Mouse (Mus musculus) embryonic facial prominence, embryonic 14.5 days (tissue): ENCODE measurements around the gene Myo1c. TPM values are rescaled to one million over a fixed set of nuclear protein-coding genes. Genes with fewer than 3 reads are reported as not detected.

Experiments used
- ATAC-seq: fragments of 200-750 bp; cut with Nextera tagmentation; 2 replicates; pipeline ENCODE4 v1.8.0; 2017; ENCODE audit warnings: low read depth, moderate number of reproducible peaks, moderate TSS enrichment
- DNase-seq: peaks from one replicate; pipeline ENCODE4 v3.0.0-alpha.2; 2015; ENCODE audit warnings: low spot score
- H3K27ac ChIP-seq: fragments of 300-500 bp; sonication (generic); replicated peaks from 2 replicates; pipeline ENCODE4 v1.5.1; 2014; ENCODE audit warnings: low read depth, mild to moderate bottlenecking, low read length, moderate library complexity
- H3K27me3 ChIP-seq: fragments of 300-500 bp; sonication (generic); replicated peaks from 2 replicates; pipeline ENCODE4 v1.6.1; 2014; ENCODE audit warnings: low read length; ENCODE audit not compliant: control insufficient read depth, insufficient read depth
- H3K36me3 ChIP-seq: fragments of 300-500 bp; sonication (generic); 2 replicates; pipeline ENCODE4 v1.6.1; 2014; ENCODE audit warnings: low read length, mixed read lengths; ENCODE audit not compliant: control insufficient read depth, insufficient read depth
- H3K4me1 ChIP-seq: fragments of 300-500 bp; sonication (generic); 2 replicates; pipeline ENCODE4 v1.6.1; 2014; ENCODE audit warnings: antibody characterized with exemption, low read length; ENCODE audit not compliant: control insufficient read depth, insufficient read depth
- H3K4me2 ChIP-seq: fragments of 300-500 bp; sonication (generic); 2 replicates; pipeline ENCODE4 v1.6.1; 2014; ENCODE audit warnings: low read depth, mild to moderate bottlenecking, low read length, moderate library complexity, mixed read lengths
- H3K4me3 ChIP-seq: fragments of 300-500 bp; sonication (generic); 2 replicates; pipeline ENCODE4 v1.5.1; 2014; ENCODE audit warnings: low read depth, mild to moderate bottlenecking, low read length
- H3K9ac ChIP-seq: fragments of 300-500 bp; sonication (generic); 2 replicates; pipeline ENCODE4 v1.6.1; 2014; ENCODE audit warnings: low read depth, mild to moderate bottlenecking, low read length, moderate library complexity, mixed read lengths
- H3K9me3 ChIP-seq: fragments of 300-500 bp; sonication (generic); 2 replicates; pipeline ENCODE4 v1.6.1; 2016; ENCODE audit warnings: low read length; ENCODE audit not compliant: control insufficient read depth
- WGBS: fragments of 180-500 bp; shearing (Covaris S2); extraction: QIAGEN DNeasy Blood & Tissue Kit; methylation state at CpG from one replicate; pipeline ENCODE4 v1.1.7; 2014; 5-methylcytosine and 5-hydroxymethylcytosine counted together
- polyA plus RNA-seq: library from polyadenylated mRNA; unstranded; fragments of >200 nt; fragmentation: Nextera tagmentation; extraction: Ambion mirVana; gene quantifications from 2 replicates; pipeline ENCODE4 v1.2.1, GENCODE M21; 2014

The Myo1c gene
- polyA plus RNA-seq, 1 experiment from 2014 or later: 49.7 TPM

DNA sequence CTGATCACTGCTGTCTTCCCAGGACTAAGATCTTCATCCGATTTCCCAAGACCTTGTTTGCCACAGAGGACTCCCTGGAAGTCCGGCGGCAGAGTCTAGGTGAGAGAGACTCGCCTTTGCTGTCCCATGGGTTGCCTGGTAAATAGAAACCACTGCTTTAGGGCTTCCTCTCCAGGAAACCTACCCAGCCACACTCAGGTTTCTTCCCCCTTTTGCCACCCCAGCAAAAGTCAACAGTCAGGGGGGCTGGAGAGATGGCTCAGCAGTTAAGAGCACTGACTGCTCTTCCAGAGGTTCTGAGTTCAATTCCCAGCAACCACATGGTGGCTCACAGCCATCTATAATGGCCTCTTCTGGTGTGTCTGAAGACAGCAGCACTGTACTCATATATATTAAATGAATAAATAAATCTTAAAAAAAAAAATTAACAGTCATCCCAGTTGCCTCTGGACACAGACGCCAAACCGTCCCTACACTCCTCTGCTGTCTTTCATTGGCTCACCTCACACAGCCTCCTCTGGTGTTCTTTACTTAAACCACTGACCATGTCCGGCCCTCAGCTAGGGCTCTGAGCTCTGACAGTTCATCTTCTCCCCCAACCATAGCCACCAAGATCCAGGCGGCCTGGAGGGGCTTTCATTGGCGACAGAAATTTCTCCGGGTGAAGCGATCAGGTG lies 19.0 kb downstream of the Myo1c start:
- Histone ChIP-seq H3K9me3 (no peaks in the 10 kb centered on the region), H3K27ac (no peak overlapping the region), H3K9ac (no peak overlapping the region), H3K4me1 (no peaks in the 10 kb centered on the region), H3K36me3 (peaks cover 84% of the 10 kb centered on the region), H3K27me3 (no peaks in the 10 kb centered on the region), H3K4me3 (no peak overlapping the region), H3K4me2 (no peak overlapping the region)
- WGBS: 90% methylated on average over 11 of the region's 11 CpGs
- no peak for ATAC-seq
- DNase-seq: no peak

DNA sequence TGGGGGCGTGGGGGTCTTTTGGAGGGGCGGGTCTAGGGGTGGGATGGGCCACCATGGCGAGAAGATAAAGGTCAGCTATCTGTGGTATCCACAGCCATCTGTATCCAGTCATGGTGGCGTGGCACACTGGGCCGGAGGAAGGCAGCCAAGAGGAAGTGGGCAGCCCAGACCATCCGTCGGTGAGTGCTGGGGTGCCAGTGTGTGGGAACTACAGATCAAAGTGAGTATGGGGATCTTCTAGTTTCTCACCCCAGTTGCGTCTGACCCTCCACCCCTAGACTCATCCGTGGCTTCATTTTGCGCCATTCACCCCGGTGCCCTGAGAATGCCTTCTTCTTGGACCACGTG lies 19.5 kb downstream of the Myo1c start:
- no peak overlapping the region for H3K4me3 ChIP-seq
- H3K27me3 ChIP-seq: no peaks in the 10 kb centered on the region
- no peak overlapping the region for H3K4me2 ChIP-seq
- WGBS: 90% methylated on average over 12 of the region's 12 CpGs
- H3K36me3 ChIP-seq: peaks cover 84% of the 10 kb centered on the region
- no peak overlapping the region for H3K27ac ChIP-seq
- no peaks in the 10 kb centered on the region for H3K9me3 ChIP-seq
- no peak overlapping the region for H3K9ac ChIP-seq
- ATAC-seq (no peak), DNase-seq (no peak)
- no peaks in the 10 kb centered on the region for H3K4me1 ChIP-seq

DNA sequence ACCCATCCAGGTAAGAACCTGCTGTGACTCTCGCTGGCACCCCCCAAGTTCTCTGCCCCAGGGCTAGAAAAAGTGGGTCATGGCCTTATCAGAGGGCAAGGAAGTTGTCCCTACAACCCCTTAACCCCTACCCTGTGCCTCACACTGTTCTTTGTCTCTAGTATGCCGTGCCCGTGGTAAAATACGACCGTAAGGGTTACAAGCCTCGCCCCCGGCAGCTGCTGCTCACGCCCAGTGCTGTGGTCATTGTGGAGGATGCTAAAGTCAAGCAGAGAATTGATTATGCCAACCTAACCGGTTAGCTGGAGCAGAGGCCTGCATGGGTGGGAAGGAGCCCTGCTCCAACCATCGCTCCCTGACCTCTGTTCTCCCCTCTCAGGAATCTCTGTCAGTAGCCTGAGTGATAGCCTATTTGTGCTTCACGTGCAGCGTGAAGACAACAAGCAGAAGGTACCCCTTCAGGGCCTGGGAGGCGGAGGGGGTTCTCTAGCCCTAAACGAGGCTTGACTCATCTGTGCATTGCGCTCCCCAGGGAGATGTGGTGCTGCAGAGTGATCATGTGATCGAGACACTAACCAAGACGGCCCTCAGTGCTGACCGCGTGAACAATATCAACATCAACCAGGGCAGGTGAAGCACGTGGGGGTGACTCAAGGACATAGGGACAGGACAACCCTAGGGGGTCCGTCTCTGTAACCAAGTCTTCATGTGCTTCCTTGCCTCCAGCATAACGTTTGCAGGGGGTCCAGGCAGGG lies 21.3 kb downstream of the Myo1c start:
- H3K9me3 ChIP-seq: no peaks in the 10 kb centered on the region
- no peak overlapping the region for H3K27ac ChIP-seq
- DNase-seq: no peak
- H3K4me1 ChIP-seq: no peaks in the 10 kb centered on the region
- no peak overlapping the region for H3K9ac ChIP-seq
- WGBS: 81% methylated on average over 22 of the region's 22 CpGs
- no peak for ATAC-seq
- H3K36me3 ChIP-seq: peaks cover 68% of the 10 kb centered on the region
- H3K27me3 ChIP-seq: no peaks in the 10 kb centered on the region
- H3K4me2 ChIP-seq: no peak overlapping the region
- H3K4me3 ChIP-seq: no peak overlapping the region

DNA sequence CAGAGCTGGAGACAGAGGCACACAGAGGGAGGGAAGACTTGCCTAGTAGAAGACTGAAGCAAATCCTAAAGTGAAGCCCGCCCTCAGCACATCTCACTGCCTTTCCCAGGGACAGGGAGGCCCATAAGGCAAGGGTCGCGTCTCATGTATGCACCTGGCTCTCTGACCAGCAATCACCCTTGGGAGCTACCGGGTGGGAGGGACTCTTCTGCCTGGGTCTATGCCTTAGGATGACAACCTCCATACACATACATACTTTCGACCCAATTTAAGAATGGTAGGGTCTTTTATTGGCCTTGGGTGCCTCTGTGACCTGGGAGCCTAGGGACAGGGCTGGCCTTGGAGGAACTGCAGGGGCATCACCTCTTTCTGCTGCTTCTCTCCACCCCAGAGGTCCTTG lies 23.1 kb downstream of the Myo1c start:
- 85% methylated on average over 5 of the region's 5 CpGs for WGBS

DNA sequence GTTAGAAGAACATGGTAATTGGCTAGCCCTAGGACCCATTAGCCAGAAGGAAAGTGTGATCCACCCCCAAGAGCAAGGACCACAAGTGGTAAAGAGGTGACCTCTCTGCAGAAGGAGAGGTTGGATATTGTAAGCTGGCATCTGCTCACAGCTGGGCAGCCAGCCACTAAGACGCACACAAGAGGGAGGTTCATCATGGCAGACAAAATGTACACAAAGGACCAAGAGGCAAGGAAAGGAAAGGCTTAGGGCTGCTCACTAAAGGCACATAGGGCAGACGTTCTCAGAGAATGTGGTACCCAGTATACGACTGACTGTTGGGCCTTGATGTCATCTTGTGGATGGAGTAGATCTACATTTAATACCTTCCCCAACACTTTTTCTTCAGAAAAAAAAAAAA lies 24.6 kb downstream of the Myo1c start:
- DNase-seq (no peak), ATAC-seq (no peak)
- H3K36me3 ChIP-seq: peaks cover 38% of the 10 kb centered on the region
- no peak overlapping the region for H3K27ac ChIP-seq
- H3K4me2 ChIP-seq: no peak overlapping the region
- 78% methylated on average over 3 of the region's 3 CpGs for WGBS
- H3K27me3 ChIP-seq: no peaks in the 10 kb centered on the region
- no peak overlapping the region for H3K4me3 ChIP-seq
- H3K4me1 ChIP-seq: no peaks in the 10 kb centered on the region
- H3K9ac ChIP-seq: no peak overlapping the region
- no peaks in the 10 kb centered on the region for H3K9me3 ChIP-seq

More for the DNA sequence above, 23.1 kb downstream of the Myo1c start:
- Histone ChIP-seq H3K9me3 (no peaks in the 10 kb centered on the region), H3K9ac (no peak overlapping the region), H3K27me3 (no peaks in the 10 kb centered on the region), H3K36me3 (peaks cover 52% of the 10 kb centered on the region), H3K27ac (no peak overlapping the region), H3K4me2 (no peak overlapping the region), H3K4me1 (no peaks in the 10 kb centered on the region), H3K4me3 (no peak overlapping the region)
- no peak for ATAC-seq
- DNase-seq: no peak

DNA sequence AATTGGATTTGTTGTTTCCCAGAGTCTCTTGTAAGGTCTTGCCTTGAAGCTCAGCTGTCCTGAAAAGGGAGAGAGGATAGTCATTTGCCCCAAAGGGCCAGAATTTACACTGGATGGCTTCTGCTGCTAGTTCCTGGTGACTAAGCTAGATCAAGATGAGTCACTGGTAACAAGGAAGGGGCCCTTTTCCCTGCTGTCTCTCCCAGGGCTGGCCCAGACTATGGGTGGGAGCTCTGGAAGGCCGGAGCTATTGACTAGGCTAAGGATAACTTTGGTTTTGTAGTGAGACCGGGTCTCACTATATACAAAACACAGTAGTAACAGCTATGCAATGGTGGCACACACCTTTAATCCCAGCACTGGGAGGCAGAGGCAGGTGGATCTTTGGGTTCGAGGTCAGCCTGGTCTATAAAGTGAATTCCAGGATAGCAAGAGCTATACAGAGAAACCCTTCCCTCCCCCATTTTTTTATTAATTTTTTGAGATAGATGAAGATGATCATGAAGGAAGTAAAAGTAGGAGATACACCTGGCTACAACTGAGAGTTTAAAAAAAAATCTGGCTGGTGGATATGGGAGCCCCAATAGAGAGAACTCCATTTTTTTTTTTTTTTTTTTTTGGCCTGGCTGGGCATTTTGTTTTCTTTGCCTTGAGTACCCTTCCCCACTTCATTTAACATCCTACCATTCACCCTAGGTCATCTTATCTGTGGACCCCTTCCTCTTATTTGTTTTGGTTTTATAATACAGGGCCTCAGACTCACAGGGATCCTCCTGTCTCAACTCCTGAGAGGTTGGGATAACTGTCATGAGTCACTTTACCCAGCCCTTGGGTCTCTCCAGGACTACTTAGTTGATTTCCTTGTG lies 27.8 kb downstream of the Myo1c start:
- Histone ChIP-seq H3K9me3 (no peaks in the 10 kb centered on the region), H3K27me3 (no peaks in the 10 kb centered on the region), H3K4me1 (peaks cover 9% of the 10 kb centered on the region), H3K4me3 (peak overlapping the region; percentile 99), H3K36me3 (peaks cover 13% of the 10 kb centered on the region), H3K9ac (peak overlapping the region; percentile 97), H3K27ac (0 out of 2 replicates have a peak overlapping the region, but pooled peaks have one; percentile 15), H3K4me2 (peak overlapping the region; percentile 75)
- DNase-seq: no peak
- ATAC-seq: no peak
- 85% methylated on average over 3 of the region's 3 CpGs for WGBS

DNA sequence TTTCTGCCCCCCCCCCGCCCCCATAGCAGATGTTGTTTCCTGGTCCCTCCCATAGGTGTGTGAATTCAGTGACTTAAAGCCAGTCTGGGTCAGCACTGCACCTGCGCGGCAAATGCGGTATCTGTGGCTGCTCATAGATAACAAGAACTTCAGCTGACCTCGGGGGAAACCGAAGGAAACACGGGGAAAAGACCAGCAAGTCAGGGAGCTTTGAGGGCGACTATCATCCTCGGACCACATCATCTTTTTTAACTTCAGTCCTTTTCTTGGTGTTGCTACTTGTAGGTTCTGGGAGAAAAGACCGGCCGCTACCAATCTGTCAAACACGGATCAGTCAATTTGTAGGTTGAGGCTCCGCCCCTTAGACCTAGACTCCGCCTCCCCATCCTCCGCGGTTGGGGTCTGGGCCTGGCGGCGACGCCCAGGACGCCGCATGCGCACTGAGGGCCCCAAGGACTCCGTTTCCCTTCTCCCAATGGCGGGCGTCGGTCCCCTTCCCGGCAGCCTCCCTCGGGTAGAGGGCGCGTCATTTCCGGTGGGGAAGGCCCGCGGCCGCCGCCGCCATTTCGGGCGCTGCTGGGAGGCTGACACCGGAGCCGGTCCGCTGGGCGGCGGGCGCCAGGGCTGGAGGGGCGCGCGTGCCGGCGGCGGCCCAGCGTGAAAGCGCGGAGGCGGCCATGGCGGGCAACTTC lies 28.6 kb downstream of the Myo1c start, which contains the start of gene Crk:
TSS of gene Crk (plus strand) at position 513 of the 692 bp plus-strand sequence.
- H3K4me3 ChIP-seq: peak within 1 kb of the TSS; percentile 99
- peak within 1 kb of the TSS; percentile 97 for H3K9ac ChIP-seq
- ATAC-seq (peak; percentile 97), DNase-seq (peak; percentile 99)
- H3K9me3 ChIP-seq: no peaks in the 10 kb centered on the region
- peaks cover 11% of the 10 kb centered on the region for H3K36me3 ChIP-seq
- H3K27me3 ChIP-seq: no peaks in the 10 kb centered on the region
- H3K4me1 ChIP-seq: peaks cover 9% of the 10 kb centered on the region
- H3K4me2 ChIP-seq: peak within 1 kb of the TSS; percentile 75
- WGBS: under 1% methylated on average over 28 of the region's 55 CpGs
- H3K27ac ChIP-seq: peak within 1 kb of the TSS; percentile 96
